Mouse (Mus musculus): Measurements from ENCODE around the gene Faim.

The Faim gene

DNA sequence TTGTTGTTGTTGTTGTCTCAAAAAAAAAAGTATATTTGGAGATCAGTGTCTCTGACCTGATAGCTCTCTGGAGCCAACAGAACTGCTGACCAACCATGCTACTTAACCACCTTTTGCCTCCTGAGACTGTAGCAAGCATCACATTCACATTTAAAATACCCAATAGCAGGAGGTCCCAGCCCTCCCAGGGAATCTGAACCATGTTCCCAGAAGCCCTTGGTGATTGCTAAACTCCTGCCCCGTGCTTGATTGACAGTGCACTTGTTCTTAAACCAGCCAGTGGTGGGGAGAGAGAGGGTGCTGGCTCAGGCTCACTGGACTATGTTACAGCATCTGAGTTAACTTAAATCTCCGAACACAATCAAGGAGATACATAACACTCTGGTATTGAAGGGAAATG is 11.3 kb upstream of the Faim start:
- ATAC-seq (ENCODE audit: low TSS enrichment) = no peak

- ATAC-seq (ENCODE audit: low TSS enrichment) = no peak
Measured at GRCm38 (mm10) chr9:98976081-98976480, 10.1 kb upstream of the Faim start.

GRCm38 (mm10) chr9:98976520-98976919 is 9.7 kb upstream of the Faim start:
- no peak for ATAC-seq (ENCODE audit: low TSS enrichment)

- peak; percentile 93 for ATAC-seq (ENCODE audit: low TSS enrichment)
Measured at GRCm38 (mm10) chr9:98979431-98980416, 6.4 kb upstream of the Faim start.

DNA sequence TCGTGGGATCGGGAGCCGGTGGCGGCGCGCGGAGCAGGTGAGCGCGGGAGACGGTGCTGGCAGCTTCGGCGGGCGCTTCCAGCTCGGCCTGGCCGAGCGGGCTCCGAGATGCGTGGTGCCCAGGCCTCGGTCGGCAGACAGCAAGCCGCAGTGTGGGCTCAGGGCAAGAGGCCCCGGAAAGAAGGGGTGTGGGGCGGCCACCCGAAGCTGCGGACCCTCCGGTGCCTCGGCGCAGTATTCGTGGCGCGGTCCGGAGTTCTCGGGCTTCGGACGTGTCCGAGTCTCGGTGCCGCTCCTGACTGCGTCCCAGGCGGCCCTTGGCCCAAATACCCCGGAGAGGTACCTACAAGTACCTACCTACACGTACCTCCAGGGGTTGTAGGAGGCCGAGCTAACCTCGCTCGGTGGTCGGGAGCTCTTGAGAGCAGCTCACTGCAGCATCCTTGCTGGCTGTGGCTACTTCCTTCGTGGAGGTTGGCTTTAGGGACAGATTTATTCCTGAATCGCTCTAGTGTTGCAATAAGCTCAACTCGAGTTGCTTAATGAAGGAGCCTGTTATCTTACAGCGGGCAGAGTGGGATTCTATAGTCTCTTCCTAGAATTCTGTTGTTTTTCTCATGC is 413 bp downstream of the Faim start:
- peak; percentile 44 for ATAC-seq (ENCODE audit: low TSS enrichment)

DNA sequence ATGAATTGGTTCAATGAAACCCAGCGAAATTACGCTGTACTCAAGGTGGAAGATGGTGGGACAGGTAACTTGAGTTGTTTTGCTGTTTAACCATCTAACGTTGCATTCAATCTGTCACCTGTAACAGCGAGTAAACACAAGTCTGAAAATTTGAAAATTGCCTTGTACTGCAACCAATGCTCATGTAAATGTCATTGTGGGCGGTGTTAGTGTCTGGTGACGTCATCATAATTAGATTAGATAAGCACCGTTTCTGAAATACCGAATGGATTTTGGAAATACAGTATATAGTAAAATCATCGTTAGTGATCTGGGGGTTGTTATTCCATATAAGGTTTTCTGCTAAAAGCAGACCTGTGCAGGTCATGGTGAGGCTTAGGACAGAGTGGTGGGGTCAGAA is 958 bp downstream of the Faim start:
- ATAC-seq (ENCODE audit: low TSS enrichment) = no peak

DNA sequence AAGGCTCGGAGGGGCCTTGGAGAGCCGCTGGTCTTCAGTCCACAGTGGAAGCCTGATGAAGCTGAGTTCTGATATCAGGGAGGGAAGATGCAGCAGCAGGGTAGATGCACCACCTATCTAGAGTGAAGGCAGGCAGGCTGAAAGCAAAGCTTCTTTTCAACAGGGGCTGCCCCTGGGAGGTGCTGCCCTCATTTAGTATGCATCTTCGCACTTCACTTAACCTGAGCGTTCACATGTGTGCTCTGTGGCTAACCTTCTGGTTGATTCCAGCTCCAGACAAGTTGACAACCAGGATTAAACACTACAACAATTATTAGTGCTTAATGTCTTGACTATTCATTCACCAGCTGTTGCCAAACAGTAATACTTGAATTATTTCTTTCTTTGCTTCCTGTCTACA is 7.9 kb downstream of the Faim start:
- no peak for ATAC-seq (ENCODE audit: low TSS enrichment)

DNA sequence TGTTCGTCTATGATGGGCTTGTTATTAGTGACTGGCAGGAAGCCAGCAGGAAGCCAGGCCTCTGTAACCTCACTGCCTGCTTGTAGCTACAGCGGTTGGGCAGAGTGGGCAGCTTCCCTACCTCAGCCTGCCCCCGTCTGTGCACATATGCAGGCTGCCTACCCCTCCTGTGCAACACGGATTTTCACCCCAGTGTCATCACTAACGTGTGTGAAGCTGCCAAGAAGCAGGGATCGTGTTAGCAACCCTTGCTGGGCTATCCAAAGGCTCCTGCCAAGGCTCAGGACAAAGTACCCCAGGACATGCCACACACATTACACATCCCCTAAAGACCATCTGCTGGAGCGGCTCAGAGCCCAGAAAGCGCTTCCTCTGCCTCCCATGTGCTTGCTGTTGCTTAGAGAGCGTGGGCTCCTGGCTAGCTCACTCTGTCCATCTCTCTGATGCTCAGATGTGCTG is 13.7 kb downstream of the Faim start:
- peak; percentile 93 for ATAC-seq (ENCODE audit: low TSS enrichment)

GRCm38 (mm10) chr9:99001326-99001725 is 15.2 kb downstream of the Faim start:
- ATAC-seq (ENCODE audit: low TSS enrichment) = no peak

DNA sequence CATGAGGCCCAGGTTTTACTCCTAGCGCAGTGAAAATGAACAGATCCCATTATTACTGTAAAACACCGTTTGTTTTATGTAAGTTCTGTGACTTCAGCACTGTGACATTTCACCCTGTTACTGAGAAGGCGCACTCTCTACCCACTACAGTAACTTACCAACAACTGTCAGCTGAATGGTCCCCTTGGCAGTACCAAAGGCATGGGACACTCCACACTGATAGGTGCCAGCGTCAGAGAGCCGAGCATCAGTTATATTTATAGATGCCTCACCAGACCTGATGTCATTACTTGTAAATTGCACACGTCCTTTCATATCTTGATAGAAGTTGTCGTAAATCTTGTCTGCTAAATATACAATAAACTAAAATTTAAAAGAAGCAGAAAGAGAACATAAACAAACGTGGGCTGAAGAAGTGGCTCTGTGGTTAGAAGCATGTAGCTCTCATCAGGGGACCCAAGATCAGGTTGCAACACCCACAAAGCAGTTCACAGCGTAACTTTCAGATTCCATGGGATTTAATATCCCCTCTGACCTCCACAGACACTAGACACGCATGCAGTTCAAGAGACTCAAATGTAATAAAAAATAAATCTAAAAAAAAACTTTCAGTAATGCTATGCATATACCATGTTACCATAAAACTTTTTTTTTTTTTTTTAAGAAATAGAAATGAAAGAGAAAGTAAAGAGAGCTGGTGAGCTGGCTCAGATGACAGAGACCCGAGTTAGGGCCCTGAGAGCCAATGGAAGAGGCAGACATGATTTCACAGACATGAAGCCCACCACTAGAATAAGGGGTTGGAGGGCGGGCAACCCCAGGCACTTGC is 23.1 kb downstream of the Faim start:
- no peak for ATAC-seq (ENCODE audit: low TSS enrichment)

DNA sequence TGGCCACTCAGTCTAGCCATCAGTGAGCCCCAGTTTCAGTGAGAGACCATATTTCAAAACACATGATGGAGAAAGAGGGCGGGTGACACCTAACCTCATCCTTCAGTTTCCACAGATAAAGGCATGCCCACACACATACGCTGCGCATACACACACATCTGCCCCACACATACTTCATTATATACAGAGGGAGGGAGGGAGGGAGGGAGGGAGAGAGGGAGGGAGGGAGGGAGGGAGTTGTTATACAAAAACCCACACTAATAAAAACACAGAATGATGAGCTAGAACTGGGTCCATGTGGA is 23.7 kb downstream of the Faim start:
- ATAC-seq (ENCODE audit: low TSS enrichment) = no peak

DNA sequence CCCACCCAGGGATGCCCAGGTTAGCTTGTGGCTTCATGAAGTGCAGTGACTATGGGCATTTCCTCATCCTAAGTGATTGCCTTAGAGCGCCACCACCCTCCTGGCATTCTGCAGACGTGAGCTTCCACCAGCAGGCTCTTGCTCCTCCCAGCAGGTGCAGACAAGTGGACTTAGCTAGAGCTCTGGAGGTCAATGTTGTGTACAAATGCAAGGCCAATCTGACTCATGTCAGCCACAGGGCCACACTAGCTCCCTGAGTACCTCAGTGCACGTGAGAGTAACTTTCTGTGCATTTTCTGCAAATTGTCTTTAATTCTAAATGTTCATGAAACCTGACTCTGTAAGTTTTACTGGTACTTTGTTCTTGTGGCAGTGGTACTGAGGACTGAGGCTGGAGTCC is 30.1 kb downstream of the Faim start:
- ATAC-seq (ENCODE audit: low TSS enrichment) = no peak

GRCm38 (mm10) chr9:99016759-99017158 is 30.6 kb downstream of the Faim start:
- ATAC-seq (ENCODE audit: low TSS enrichment) = peak; percentile 89

DNA sequence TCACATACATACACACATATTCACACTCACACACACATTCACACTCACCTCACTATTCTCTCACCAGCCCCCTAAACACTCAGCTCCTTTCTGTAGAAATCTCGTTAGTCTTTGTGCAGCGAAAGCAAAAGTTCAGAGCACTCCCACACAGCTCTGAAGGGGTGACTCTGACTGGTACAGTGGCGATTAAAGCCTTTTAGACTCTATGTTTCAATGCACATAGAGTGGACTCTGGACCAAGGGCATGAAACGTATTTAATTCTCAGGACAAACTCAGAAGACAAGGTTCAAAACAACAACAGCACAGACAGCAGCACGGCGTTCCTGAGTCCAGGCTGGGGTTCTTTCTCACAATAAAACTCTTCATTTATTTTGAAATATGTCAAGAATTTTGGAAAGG is 31.5 kb downstream of the Faim start:
- ATAC-seq (ENCODE audit: low TSS enrichment) = no peak

- no peak for ATAC-seq (ENCODE audit: low TSS enrichment)
Measured at GRCm38 (mm10) chr9:99021166-99021565, 35.0 kb downstream of the Faim start.

DNA sequence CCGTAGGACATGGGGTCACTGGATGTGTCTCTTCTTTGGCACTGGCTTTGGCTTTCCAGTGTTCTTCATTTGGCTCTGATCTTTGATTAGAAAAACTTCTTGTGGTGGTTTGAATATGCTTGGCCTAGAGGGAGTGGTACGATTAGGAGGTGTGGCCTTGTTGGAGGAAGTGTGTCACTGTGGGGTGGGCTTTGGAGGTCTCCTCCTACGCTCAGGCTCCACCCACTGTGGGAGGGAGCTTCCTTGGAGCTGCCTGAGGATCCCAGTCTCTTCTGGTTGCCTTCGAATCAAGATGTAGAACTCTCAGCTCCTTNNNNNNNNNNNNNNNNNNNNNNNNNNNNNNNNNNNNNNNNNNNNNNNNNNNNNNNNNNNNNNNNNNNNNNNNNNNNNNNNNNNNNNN is 35.6 kb downstream of the Faim start:
- ATAC-seq (ENCODE audit: low TSS enrichment) = no peak

DNA sequence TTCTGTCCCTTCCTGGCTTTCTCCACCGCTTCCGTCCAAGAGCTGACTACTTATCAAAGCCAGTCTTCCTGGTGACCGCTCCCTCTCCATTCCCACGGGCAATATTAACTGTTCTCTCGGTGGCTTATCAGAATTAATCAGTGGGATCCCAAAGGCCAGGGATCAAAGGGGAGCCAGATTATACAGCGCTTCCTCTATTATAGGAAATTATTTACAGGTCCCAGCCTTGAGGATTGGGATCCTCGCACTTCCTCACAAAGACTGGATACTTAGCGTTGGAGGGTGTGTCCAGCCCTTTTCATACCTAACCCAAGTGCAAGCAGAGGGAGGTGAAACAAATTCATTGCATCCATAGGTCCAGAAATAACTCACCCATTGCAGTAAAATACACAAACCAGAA is 45.9 kb downstream of the Faim start:
- ATAC-seq (ENCODE audit: low TSS enrichment) = no peak

GRCm38 (mm10) chr9:99034111-99034510 is 47.9 kb downstream of the Faim start:
- no peak for ATAC-seq (ENCODE audit: low TSS enrichment)

DNA sequence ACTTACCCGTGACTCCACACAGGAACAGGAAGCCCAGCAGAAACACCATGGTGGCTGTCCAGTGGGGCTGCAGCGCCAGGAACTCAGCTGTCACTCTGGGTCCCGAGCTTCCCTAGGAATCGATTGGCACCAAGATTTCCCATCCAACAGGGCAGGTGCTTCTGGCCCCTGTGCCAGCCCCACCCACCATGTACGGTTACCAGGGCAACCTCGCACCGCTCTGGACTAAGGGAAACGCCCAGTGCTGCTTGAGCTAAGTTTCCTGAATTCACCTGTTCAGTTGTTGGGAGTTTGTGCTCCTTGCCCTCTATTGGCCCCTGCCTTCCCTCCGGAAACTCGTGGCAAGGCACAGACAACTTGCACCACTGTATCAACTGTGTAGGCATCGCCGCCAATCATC is 49.4 kb downstream of the Faim start, which contains the start of gene Gm1123:
Gm1123 (minus strand) TSS at position 141 of the 400 bp plus-strand sequence.
- ATAC-seq (ENCODE audit: low TSS enrichment) = no peak

DNA sequence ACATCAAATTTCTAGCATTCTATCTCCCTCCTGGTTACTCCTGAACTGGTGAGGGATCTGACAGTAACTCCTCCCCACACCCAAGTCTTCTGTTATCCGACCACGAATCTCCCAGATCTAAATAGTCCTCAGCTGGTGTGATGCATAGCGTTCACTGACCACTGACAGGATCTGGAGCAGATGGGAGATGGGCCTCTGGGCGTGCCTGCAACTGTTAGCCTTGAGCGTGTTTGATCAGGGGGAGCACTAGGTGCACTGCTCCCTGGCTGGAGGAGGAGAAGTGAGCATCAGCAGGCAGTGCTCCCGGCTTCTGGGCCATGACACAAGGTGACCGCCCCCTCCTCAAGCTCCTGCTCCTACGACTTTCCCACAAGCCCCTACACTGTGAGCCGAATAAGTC is 55.8 kb downstream of the Faim start:
- no peak for ATAC-seq (ENCODE audit: low TSS enrichment)

DNA sequence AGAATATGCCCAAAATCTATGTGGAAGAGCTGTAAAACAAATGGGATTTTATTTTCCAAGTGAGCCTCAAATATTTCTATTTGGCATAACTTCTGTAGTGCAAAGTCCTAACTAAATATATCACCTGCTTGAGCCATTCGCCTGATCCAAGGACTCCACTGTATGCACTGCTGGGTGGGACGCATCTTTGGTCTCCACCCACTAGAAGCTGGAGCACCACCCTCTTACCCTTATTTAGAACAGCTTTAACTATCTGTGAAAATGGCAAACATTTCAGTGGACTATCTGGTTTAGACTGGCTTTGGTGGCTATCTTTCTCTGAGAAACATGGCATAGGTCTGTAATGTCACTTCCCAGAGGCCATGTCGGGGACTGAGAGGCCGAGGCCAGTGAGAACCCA is 56.5 kb downstream of the Faim start:
- ATAC-seq (ENCODE audit: low TSS enrichment) = no peak

DNA sequence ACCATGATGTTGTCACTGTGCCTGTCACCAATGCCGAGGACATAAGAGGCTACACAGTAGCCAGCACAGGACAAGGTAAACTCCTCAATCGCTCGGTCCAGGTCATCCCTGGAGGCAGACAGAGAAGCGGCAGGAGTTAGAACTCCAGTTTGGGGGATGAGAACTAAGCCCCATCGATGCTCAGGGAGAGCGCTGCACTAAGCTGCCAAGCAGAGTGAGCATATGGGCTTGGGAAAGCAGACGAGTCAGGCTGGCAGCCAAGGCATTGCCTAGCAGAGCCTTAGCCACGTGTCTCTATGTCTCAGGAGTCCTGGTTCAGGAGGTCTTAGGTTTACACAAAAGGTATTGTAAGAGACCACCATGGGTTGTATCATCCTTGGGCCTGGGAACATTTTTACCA is 58.6 kb downstream of the Faim start:
- peak; percentile 79 for ATAC-seq (ENCODE audit: low TSS enrichment)

Measured in frontal cortex, adult (tissue).